Mouse (Mus musculus) embryonic facial prominence, embryonic 14.5 days (tissue): ENCODE measurements around the gene Lig4. TPM values are rescaled to one million over a fixed set of nuclear protein-coding genes. Genes with fewer than 3 reads are reported as not detected.

ENCODE experiments used
- ATAC-seq: fragments of 200-750 bp; cut with Nextera tagmentation; 2 replicates; pipeline ENCODE4 v1.8.0; 2017; ENCODE audit warnings: low read depth, moderate number of reproducible peaks, moderate TSS enrichment
- DNase-seq: peaks from one replicate; pipeline ENCODE4 v3.0.0-alpha.2; 2015; ENCODE audit warnings: low spot score
- H3K27ac ChIP-seq: fragments of 300-500 bp; sonication (generic); replicated peaks from 2 replicates; pipeline ENCODE4 v1.5.1; 2014; ENCODE audit warnings: low read depth, mild to moderate bottlenecking, low read length, moderate library complexity
- H3K27me3 ChIP-seq: fragments of 300-500 bp; sonication (generic); replicated peaks from 2 replicates; pipeline ENCODE4 v1.6.1; 2014; ENCODE audit warnings: low read length; ENCODE audit not compliant: control insufficient read depth, insufficient read depth
- H3K36me3 ChIP-seq: fragments of 300-500 bp; sonication (generic); 2 replicates; pipeline ENCODE4 v1.6.1; 2014; ENCODE audit warnings: low read length, mixed read lengths; ENCODE audit not compliant: control insufficient read depth, insufficient read depth
- H3K4me1 ChIP-seq: fragments of 300-500 bp; sonication (generic); 2 replicates; pipeline ENCODE4 v1.6.1; 2014; ENCODE audit warnings: antibody characterized with exemption, low read length; ENCODE audit not compliant: control insufficient read depth, insufficient read depth
- H3K4me2 ChIP-seq: fragments of 300-500 bp; sonication (generic); 2 replicates; pipeline ENCODE4 v1.6.1; 2014; ENCODE audit warnings: low read depth, mild to moderate bottlenecking, low read length, moderate library complexity, mixed read lengths
- H3K4me3 ChIP-seq: fragments of 300-500 bp; sonication (generic); 2 replicates; pipeline ENCODE4 v1.5.1; 2014; ENCODE audit warnings: low read depth, mild to moderate bottlenecking, low read length
- H3K9ac ChIP-seq: fragments of 300-500 bp; sonication (generic); 2 replicates; pipeline ENCODE4 v1.6.1; 2014; ENCODE audit warnings: low read depth, mild to moderate bottlenecking, low read length, moderate library complexity, mixed read lengths
- H3K9me3 ChIP-seq: fragments of 300-500 bp; sonication (generic); 2 replicates; pipeline ENCODE4 v1.6.1; 2016; ENCODE audit warnings: low read length; ENCODE audit not compliant: control insufficient read depth
- WGBS: fragments of 180-500 bp; shearing (Covaris S2); extraction: QIAGEN DNeasy Blood & Tissue Kit; methylation state at CpG from one replicate; pipeline ENCODE4 v1.1.7; 2014; 5-methylcytosine and 5-hydroxymethylcytosine counted together
- polyA plus RNA-seq: library from polyadenylated mRNA; unstranded; fragments of >200 nt; fragmentation: Nextera tagmentation; extraction: Ambion mirVana; gene quantifications from 2 replicates; pipeline ENCODE4 v1.2.1, GENCODE M21; 2014

Lig4 gene
- polyA plus RNA-seq, 1 experiment from 2014 or later = 5.5 TPM

GRCm38 (mm10) chr8:9979746-9980145, 2.3 kb upstream of the Lig4 start:
- Histone ChIP-seq H3K27ac (no peak overlapping the region), H3K4me2 (no peak overlapping the region), H3K4me1 (peaks cover 27% of the 10 kb centered on the region), H3K9ac (no peak overlapping the region), H3K9me3 (no peaks in the 10 kb centered on the region), H3K4me3 (no peak overlapping the region), H3K27me3 (no peaks in the 10 kb centered on the region), H3K36me3 (peaks cover 9% of the 10 kb centered on the region; the same call in 1 of the 2 replicates)
- no peak for DNase-seq
- no peak for ATAC-seq
- 91% methylated on average over 1 of the region's 1 CpGs for WGBS

- peaks cover 27% of the 10 kb centered on the region for H3K4me1 ChIP-seq
- no peaks in the 10 kb centered on the region for H3K9me3 ChIP-seq
- H3K27ac ChIP-seq = no peak overlapping the region
- H3K4me3 ChIP-seq = peak overlapping the region; percentile 81
- WGBS = 55% methylated on average over 18 of the region's 18 CpGs
- ATAC-seq = no peak
- H3K4me2 ChIP-seq = peak overlapping the region; percentile 83
- H3K36me3 ChIP-seq = peaks cover 4% of the 10 kb centered on the region; the same call in 1 of the 2 replicates
- DNase-seq = no peak
- peak overlapping the region; percentile 88 for H3K9ac ChIP-seq
- H3K27me3 ChIP-seq = no peaks in the 10 kb centered on the region
Measured at GRCm38 (mm10) chr8:9978475-9979230, 1.2 kb upstream of the Lig4 start.

GRCm38 (mm10) chr8:9977016-9977415, 470 bp downstream of the Lig4 start:
- DNase-seq = peak; percentile 5

GRCm38 (mm10) chr8:9975898-9976611, 1.4 kb downstream of the Lig4 start:
- no peaks in the 10 kb centered on the region for H3K27me3 ChIP-seq
- no peak overlapping the region for H3K27ac ChIP-seq
- peak overlapping the region; percentile 72 for H3K4me3 ChIP-seq
- H3K4me2 ChIP-seq = peak overlapping the region; percentile 81
- H3K36me3 ChIP-seq = peaks cover 23% of the 10 kb centered on the region
- WGBS = 1% methylated on average over 38 of the region's 47 CpGs
- peaks cover 27% of the 10 kb centered on the region for H3K4me1 ChIP-seq
- peak overlapping the region; percentile 74 for H3K9ac ChIP-seq
- DNase-seq (peak; percentile 98), ATAC-seq (peak; percentile 97)
- H3K9me3 ChIP-seq = no peaks in the 10 kb centered on the region

More at GRCm38 (mm10) chr8:9977016-9977415, 470 bp downstream of the Lig4 start:
- H3K4me3 ChIP-seq = peak overlapping the region; percentile 81
- H3K27ac ChIP-seq = peak overlapping the region; percentile 63
- peak overlapping the region; percentile 88 for H3K9ac ChIP-seq
- ATAC-seq = no peak
- peaks cover 14% of the 10 kb centered on the region for H3K36me3 ChIP-seq
- H3K4me2 ChIP-seq = peak overlapping the region; percentile 83
- H3K27me3 ChIP-seq = no peaks in the 10 kb centered on the region
- WGBS = 46% methylated on average over 15 of the region's 15 CpGs
- H3K4me1 ChIP-seq = peaks cover 27% of the 10 kb centered on the region
- H3K9me3 ChIP-seq = no peaks in the 10 kb centered on the region

GRCm38 (mm10) chr8:9975276-9975675, 2.2 kb downstream of the Lig4 start:
- Histone ChIP-seq H3K27ac (no peak overlapping the region), H3K36me3 (peaks cover 27% of the 10 kb centered on the region), H3K9ac (peak overlapping the region; percentile 74), H3K4me1 (peaks cover 27% of the 10 kb centered on the region), H3K4me2 (peak overlapping the region; percentile 81), H3K9me3 (no peaks in the 10 kb centered on the region), H3K27me3 (no peaks in the 10 kb centered on the region), H3K4me3 (peak overlapping the region; percentile 72)
- 36% methylated on average over 5 of the region's 5 CpGs for WGBS
- no peak for DNase-seq
- ATAC-seq = no peak

- Histone ChIP-seq H3K9ac (no peak overlapping the region), H3K9me3 (no peaks in the 10 kb centered on the region), H3K27me3 (no peaks in the 10 kb centered on the region), H3K4me1 (peaks cover 9% of the 10 kb centered on the region), H3K4me2 (no peak overlapping the region), H3K27ac (no peak overlapping the region), H3K36me3 (peaks cover 27% of the 10 kb centered on the region), H3K4me3 (no peak overlapping the region)
- 96% methylated on average over 9 of the region's 9 CpGs for WGBS
- DNase-seq = no peak
- ATAC-seq = no peak
Measured at GRCm38 (mm10) chr8:9971866-9972265, 5.6 kb downstream of the Lig4 start.

- WGBS = 94% methylated on average over 2 of the region's 2 CpGs
- no peak overlapping the region for H3K27ac ChIP-seq
Measured at GRCm38 (mm10) chr8:9959919-9960318, 17.6 kb downstream of the Lig4 start.

GRCm38 (mm10) chr8:9958338-9958737, 19.1 kb downstream of the Lig4 start:
- Histone ChIP-seq H3K4me3 (no peak overlapping the region), H3K4me2 (no peak overlapping the region), H3K27me3 (no peaks in the 10 kb centered on the region), H3K4me1 (no peaks in the 10 kb centered on the region), H3K36me3 (no peaks in the 10 kb centered on the region), H3K27ac (no peak overlapping the region), H3K9ac (no peak overlapping the region), H3K9me3 (no peaks in the 10 kb centered on the region)
- WGBS = 63% methylated on average over 4 of the region's 4 CpGs
- ATAC-seq (no peak), DNase-seq (no peak)

More at GRCm38 (mm10) chr8:9959919-9960318, 17.6 kb downstream of the Lig4 start:
- Histone ChIP-seq H3K9me3 (no peaks in the 10 kb centered on the region), H3K4me1 (no peaks in the 10 kb centered on the region), H3K4me2 (no peak overlapping the region), H3K27me3 (no peaks in the 10 kb centered on the region), H3K9ac (no peak overlapping the region), H3K36me3 (no peaks in the 10 kb centered on the region), H3K4me3 (no peak overlapping the region)
- no peak for DNase-seq
- no peak for ATAC-seq
